In the genomic region with DNA sequence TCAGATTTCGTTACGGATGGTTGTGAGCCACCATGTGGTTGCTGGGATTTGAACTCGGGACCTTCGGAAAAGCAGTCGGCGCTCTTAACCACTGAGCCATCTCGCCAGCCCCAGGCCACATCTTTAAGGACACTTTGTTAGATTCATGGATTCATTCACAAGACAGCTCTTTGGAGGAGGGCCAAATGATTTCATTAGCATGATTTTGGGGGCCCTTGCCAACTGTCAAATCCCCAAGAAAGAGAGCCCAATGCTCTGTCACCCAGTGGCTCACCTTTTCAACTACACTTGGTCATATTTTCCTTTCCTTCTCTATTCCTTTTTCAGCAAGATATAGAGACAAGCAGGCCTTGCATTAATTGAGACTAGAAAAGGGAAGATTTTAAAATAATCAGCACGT, we compare ENCODE assay signal across 10 mouse cellular contexts.
"Had no signal": no experiment of that assay in that cellular context is flagged by ENCODE, and none has a peak within 500 bp of the region (broad histone marks: within the 10 kb centered on the region; RNA-seq: fewer than 3 reads in every experiment).

No protein-coding gene starts in this region.

- H3K27me3 ChIP-seq: liver, embryonic 15.5 days had no signal

- H3K27ac ChIP-seq: layer of hippocampus, adult 2 months; limb, embryonic 10.5 days; liver, embryonic 15.5 days; midbrain, embryonic 10.5 days had no signal

- DNase-seq: kidney, postnatal 10 days; kidney, postnatal 4 days; lung, adult 2 months; midbrain, embryonic 14.5 days; right cerebral cortex, postnatal 14 days; thymus, postnatal 36 days had no signal

- H3K4me3 ChIP-seq: layer of hippocampus, adult 2 months; limb, embryonic 10.5 days; liver, embryonic 15.5 days; midbrain, embryonic 10.5 days had no signal

- H3K4me1 ChIP-seq: limb, embryonic 10.5 days; liver, embryonic 15.5 days; midbrain, embryonic 10.5 days had no signal

- H3K9ac ChIP-seq: liver, embryonic 15.5 days had no signal
